ENCODE assay signal across 28 mouse cellular contexts in the genomic region with DNA sequence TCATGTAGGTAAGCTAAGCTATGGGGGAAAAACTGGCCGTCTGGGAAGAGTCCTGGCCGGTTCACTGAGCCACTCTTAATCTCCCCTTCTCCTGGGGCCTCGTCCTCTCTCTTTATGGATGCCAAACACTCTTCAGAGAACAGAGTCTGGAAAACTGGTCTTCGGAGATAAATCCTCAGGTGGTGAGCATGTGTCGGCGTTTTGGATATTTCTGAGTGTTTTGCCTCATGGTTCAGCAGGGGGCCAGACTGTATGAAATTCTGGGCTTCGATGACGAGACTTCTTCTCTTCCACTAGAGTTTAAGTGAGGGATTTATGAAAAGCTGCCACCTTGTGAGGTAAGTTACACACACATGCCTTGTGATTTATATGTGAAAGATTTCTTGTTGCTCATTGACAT. TPM values are rescaled to one million over a fixed set of nuclear protein-coding genes. Genes with fewer than 3 reads are reported as not detected.
DNase-seq lines count a peak whose midpoint lies in the region; ATAC-seq and TF ChIP-seq lines count a peak whose summit lies in the region.
"Had no signal": no experiment of that assay in that cellular context is flagged by ENCODE, and none has a peak within 500 bp of the region (broad histone marks: within the 10 kb centered on the region; RNA-seq: fewer than 3 reads in every experiment).

No protein-coding gene starts in this region.

- TF ChIP-seq CTCF in hindbrain, postnatal 0 days (IDR thresholded peaks at IDR 0.05; ENCODE audit: low read depth), result no peak

- H3K27ac ChIP-seq in hindbrain, postnatal 0 days, result no peak overlapping the region
- H3K27ac ChIP-seq in hindbrain, embryonic 12.5 days, result no peak overlapping the region
- H3K27ac ChIP-seq in limb, embryonic 13.5 days, result no peak overlapping the region
- H3K27ac ChIP-seq: heart, embryonic 10.5 days; heart, embryonic 15.5 days; hindbrain, embryonic 13.5 days; kidney, embryonic 15.5 days; liver, embryonic 15.5 days; neural tube, embryonic 13.5 days; stomach, embryonic 15.5 days had no signal

- H3K27me3 ChIP-seq in hindbrain, postnatal 0 days (ENCODE audit: insufficient read depth, low read length), result no peaks in the 10 kb centered on the region
- H3K27me3 ChIP-seq in hindbrain, embryonic 12.5 days, result no peaks in the 10 kb centered on the region
- H3K27me3 ChIP-seq in limb, embryonic 13.5 days, result no peaks in the 10 kb centered on the region
- H3K27me3 ChIP-seq: heart, embryonic 15.5 days; hindbrain, embryonic 13.5 days; kidney, embryonic 15.5 days; liver, embryonic 15.5 days; neural tube, embryonic 13.5 days; stomach, embryonic 15.5 days had no signal

- H3K36me3 ChIP-seq in hindbrain, postnatal 0 days (ENCODE audit: insufficient read depth, low read length), result no peaks in the 10 kb centered on the region
- H3K36me3 ChIP-seq in hindbrain, embryonic 12.5 days, result no peaks in the 10 kb centered on the region
- H3K36me3 ChIP-seq in limb, embryonic 13.5 days, result no peaks in the 10 kb centered on the region
- H3K36me3 ChIP-seq: heart, embryonic 10.5 days; heart, embryonic 15.5 days; hindbrain, embryonic 13.5 days; kidney, embryonic 15.5 days; liver, embryonic 15.5 days; neural tube, embryonic 13.5 days; stomach, embryonic 15.5 days had no signal

- no peak overlapping the region for H3K4me3 ChIP-seq in hindbrain, postnatal 0 days (ENCODE audit: low read length)
- no peak overlapping the region for H3K4me3 ChIP-seq in hindbrain, embryonic 12.5 days
- no peak overlapping the region for H3K4me3 ChIP-seq in limb, embryonic 13.5 days
- H3K4me3 ChIP-seq: heart, embryonic 10.5 days; heart, embryonic 15.5 days; hindbrain, embryonic 13.5 days; kidney, embryonic 15.5 days; liver, embryonic 15.5 days; neural tube, embryonic 13.5 days; stomach, embryonic 15.5 days had no signal

- H3K9ac ChIP-seq in hindbrain, postnatal 0 days (replicated peaks; ENCODE audit: low read length), result no peak overlapping the region
- H3K9ac ChIP-seq in hindbrain, embryonic 12.5 days, result no peak overlapping the region
- no peak overlapping the region for H3K9ac ChIP-seq in limb, embryonic 13.5 days
- H3K9ac ChIP-seq: heart, embryonic 15.5 days; hindbrain, embryonic 13.5 days; kidney, embryonic 15.5 days; liver, embryonic 15.5 days; lung, embryonic 14.5 days; neural tube, embryonic 13.5 days; stomach, embryonic 15.5 days had no signal

- 48% methylated on average over 8 of the region's 8 CpGs for WGBS in hindbrain, postnatal 0 days
- WGBS in hindbrain, embryonic 12.5 days, result 61% methylated on average over 8 of the region's 8 CpGs
- 23% methylated on average over 8 of the region's 8 CpGs for WGBS in limb, embryonic 13.5 days

- DNase-seq in hindbrain, postnatal 0 days (ENCODE audit: low spot score), result peak; percentile 15
- DNase-seq in embryo, embryonic 11.5 days (ENCODE audit: low read depth, low spot score), result peak; percentile 7
- peak; percentile 49 for DNase-seq in retina, embryonic 14.5 days (ENCODE audit: low spot score)
- DNase-seq in urinary bladder, postnatal 10 days (ENCODE audit: low spot score), result no peak
- no peak for DNase-seq in thymus, postnatal 4 days
- DNase-seq: adrenal gland, postnatal 25 days; B cell, adult 2 months; cerebellum, adult 2 months; cerebellum, postnatal 25 days; gastrocnemius, postnatal 14 days; heart, adult 11 months; heart, postnatal 36 days; kidney, postnatal 25 days; left cerebral cortex, postnatal 4 days; lung, embryonic 14.5 days; lung, postnatal 14 days; right cerebral cortex, postnatal 25 days had no signal

- no peak for ATAC-seq in hindbrain, postnatal 0 days
- ATAC-seq in hindbrain, embryonic 12.5 days (ENCODE audit: low FRiP score), result no peak
- 0 out of 2 replicates have a peak, but pooled peaks have one; percentile 24 for ATAC-seq in limb, embryonic 13.5 days (ENCODE audit: low FRiP score, low read depth)
- ATAC-seq: forebrain, embryonic 14.5 days; intestine, postnatal 0 days had no signal

- H3K4me2 ChIP-seq in hindbrain, postnatal 0 days (ENCODE audit: low read depth, low read length), result no peak overlapping the region
- no peak overlapping the region for H3K4me2 ChIP-seq in hindbrain, embryonic 12.5 days (replicated peaks)
- H3K4me2 ChIP-seq in limb, embryonic 13.5 days (replicated peaks), result no peak overlapping the region
- H3K4me2 ChIP-seq: heart, embryonic 15.5 days; hindbrain, embryonic 13.5 days; kidney, embryonic 15.5 days; liver, embryonic 15.5 days; lung, embryonic 14.5 days; neural tube, embryonic 13.5 days; stomach, embryonic 15.5 days had no signal

- no peaks in the 10 kb centered on the region for H3K4me1 ChIP-seq in hindbrain, postnatal 0 days (ENCODE audit: insufficient read depth, low read length)
- H3K4me1 ChIP-seq in hindbrain, embryonic 12.5 days, result no peaks in the 10 kb centered on the region
- H3K4me1 ChIP-seq in limb, embryonic 13.5 days, result peaks cover 6% of the 10 kb centered on the region; the same call in 1 of the 2 replicates
- H3K4me1 ChIP-seq: heart, embryonic 15.5 days; hindbrain, embryonic 13.5 days; kidney, embryonic 15.5 days; liver, embryonic 15.5 days; neural tube, embryonic 13.5 days; stomach, embryonic 15.5 days had no signal

- no peaks in the 10 kb centered on the region for H3K9me3 ChIP-seq in hindbrain, postnatal 0 days (ENCODE audit: low read length)
- no peaks in the 10 kb centered on the region for H3K9me3 ChIP-seq in hindbrain, embryonic 12.5 days (replicated peaks)
- no peaks in the 10 kb centered on the region for H3K9me3 ChIP-seq in limb, embryonic 13.5 days
- H3K9me3 ChIP-seq: heart, embryonic 10.5 days; heart, embryonic 15.5 days; hindbrain, embryonic 13.5 days; kidney, embryonic 15.5 days; liver, embryonic 15.5 days; neural tube, embryonic 13.5 days; stomach, embryonic 15.5 days had no signal

RNA-seq across cellular contexts. Expression of gene Tenm3, which starts 51.8 kb away (rescaled TPM):
- 151 and 169 TPM in 2 replicates for total RNA-seq in hindbrain, postnatal 0 days (2014; rRNA removed)
- polyA plus RNA-seq in hindbrain, postnatal 0 days (2015; fragmentation: Nextera tagmentation; extraction: Ambion mirVana), result 20.4 and 21.3 TPM in 2 replicates
- polyA plus RNA-seq in hindbrain, embryonic 12.5 days (2016; fragmentation: Nextera tagmentation; extraction: Ambion mirVana), result 52.8 and 53.1 TPM in 2 replicates
- 38.3 and 41.0 TPM in 2 replicates for polyA plus RNA-seq in limb, embryonic 13.5 days (2015; fragmentation: Nextera tagmentation; extraction: Ambion mirVana)

Comparison
In these comparisons a context has a peak if more than half of its experiments do, and no peak if none do; other contexts are left out.
1. DNase-seq: peak in hindbrain, postnatal 0 days (single experiment), embryo, embryonic 11.5 days (single experiment) and retina, embryonic 14.5 days (single experiment); none in urinary bladder, postnatal 10 days (single experiment) and thymus, postnatal 4 days (single experiment).